Mouse (Mus musculus): ENCODE results near the gene Lsm14b. TPM values are rescaled to one million over a fixed set of nuclear protein-coding genes. Genes with fewer than 3 reads are reported as not detected.

Lsm14b gene
- polyA plus RNA-seq, 1 experiment from 2014 or later, result 3.2 TPM

- Histone ChIP-seq H3K4me3 (ENCODE audit: low read depth, low read length) (no peak overlapping the region), H3K27me3 (replicated peaks; ENCODE audit: control insufficient read depth, insufficient read depth, low read length) (no peaks in the 10 kb centered on the region), H3K9ac (ENCODE audit: low read depth, low read length) (no peak overlapping the region), H3K9me3 (ENCODE audit: control insufficient read depth) (no peaks in the 10 kb centered on the region), H3K4me2 (replicated peaks; ENCODE audit: low read depth) (no peak overlapping the region), H3K4me1 (replicated peaks; ENCODE audit: control insufficient read depth, insufficient read depth, low read length) (no peaks in the 10 kb centered on the region), H3K36me3 (ENCODE audit: control insufficient read depth, insufficient read depth) (peaks cover 74% of the 10 kb centered on the region), H3K27ac (ENCODE audit: low read depth, low read length) (no peak overlapping the region)
- 73% methylated on average over 5 of the region's 5 CpGs for WGBS
- no peak for ATAC-seq
- no peak for TF ChIP-seq CTCF (IDR thresholded peaks at IDR 0.05; ENCODE audit: low read depth)
These were observed 10.0 kb downstream of the Lsm14b start for GRCm38 (mm10) chr2:180034753-180035152.

GRCm38 (mm10) chr2:180040406-180040805 lies 15.6 kb downstream of the Lsm14b start:
- H3K27me3 ChIP-seq (replicated peaks; ENCODE audit: control insufficient read depth, insufficient read depth, low read length), result no peaks in the 10 kb centered on the region
- WGBS, result 44% methylated on average over 6 of the region's 6 CpGs
- peaks cover 37% of the 10 kb centered on the region for H3K36me3 ChIP-seq (ENCODE audit: control insufficient read depth, insufficient read depth)
- H3K9me3 ChIP-seq (ENCODE audit: control insufficient read depth), result no peaks in the 10 kb centered on the region
- peaks cover 5% of the 10 kb centered on the region; the same call in 1 of the 2 replicates for H3K4me1 ChIP-seq (replicated peaks; ENCODE audit: control insufficient read depth, insufficient read depth, low read length)
- H3K9ac ChIP-seq (ENCODE audit: low read depth, low read length), result no peak overlapping the region
- H3K4me2 ChIP-seq (replicated peaks; ENCODE audit: low read depth), result peak overlapping the region; percentile 98; the same call in 1 of the 2 replicates
- TF ChIP-seq CTCF (IDR thresholded peaks at IDR 0.05; ENCODE audit: low read depth), result no peak
- no peak for ATAC-seq
- no peak overlapping the region for H3K4me3 ChIP-seq (ENCODE audit: low read depth, low read length)
- no peak overlapping the region for H3K27ac ChIP-seq (ENCODE audit: low read depth, low read length)

GRCm38 (mm10) chr2:180041577-180042255 lies 16.9 kb downstream of the Lsm14b start:
- under 1% methylated on average over 63 of the region's 66 CpGs for WGBS
- Histone ChIP-seq H3K27me3 (replicated peaks; ENCODE audit: control insufficient read depth, insufficient read depth, low read length) (no peaks in the 10 kb centered on the region), H3K4me2 (replicated peaks; ENCODE audit: low read depth) (peak overlapping the region; percentile 98), H3K4me1 (replicated peaks; ENCODE audit: control insufficient read depth, insufficient read depth, low read length) (peaks cover 5% of the 10 kb centered on the region; the same call in 1 of the 2 replicates), H3K4me3 (ENCODE audit: low read depth, low read length) (peak overlapping the region; percentile 99), H3K27ac (ENCODE audit: low read depth, low read length) (peak overlapping the region; percentile 89), H3K9me3 (ENCODE audit: control insufficient read depth) (no peaks in the 10 kb centered on the region), H3K9ac (ENCODE audit: low read depth, low read length) (peak overlapping the region; percentile 73), H3K36me3 (ENCODE audit: control insufficient read depth, insufficient read depth) (peaks cover 25% of the 10 kb centered on the region)
- no peak for TF ChIP-seq CTCF (IDR thresholded peaks at IDR 0.05; ENCODE audit: low read depth)
- ATAC-seq, result peak; percentile 64

GRCm38 (mm10) chr2:180042256-180042857 lies 17.6 kb downstream of the Lsm14b start, which contains the start of the genes Psma7 and Ss18l1:
Gene Psma7 (minus strand): TSS chr2:180042433.
Gene Ss18l1 (plus strand): TSS chr2:180042509.
- ATAC-seq, result peak; percentile 94
- peak within 1 kb of the TSS; percentile 98 for H3K4me2 ChIP-seq (replicated peaks; ENCODE audit: low read depth)
- TF ChIP-seq CTCF (IDR thresholded peaks at IDR 0.05; ENCODE audit: low read depth), result peak; percentile 52
- H3K36me3 ChIP-seq (ENCODE audit: control insufficient read depth, insufficient read depth), result peaks cover 19% of the 10 kb centered on the region
- H3K27ac ChIP-seq (ENCODE audit: low read depth, low read length), result peak within 1 kb of the TSS; percentile 89
- no peaks in the 10 kb centered on the region for H3K9me3 ChIP-seq (ENCODE audit: control insufficient read depth)
- under 1% methylated on average over 76 of the region's 78 CpGs for WGBS
- peak within 1 kb of the TSS; percentile 99 for H3K4me3 ChIP-seq (ENCODE audit: low read depth, low read length)
- H3K9ac ChIP-seq (ENCODE audit: low read depth, low read length), result peak within 1 kb of the TSS; percentile 73
- H3K4me1 ChIP-seq (replicated peaks; ENCODE audit: control insufficient read depth, insufficient read depth, low read length), result peaks cover 5% of the 10 kb centered on the region; the same call in 1 of the 2 replicates
- H3K27me3 ChIP-seq (replicated peaks; ENCODE audit: control insufficient read depth, insufficient read depth, low read length), result no peaks in the 10 kb centered on the region

GRCm38 (mm10) chr2:180042858-180043515 lies 18.2 kb downstream of the Lsm14b start:
- peak; percentile 28 for ATAC-seq
- H3K4me1 ChIP-seq (replicated peaks; ENCODE audit: control insufficient read depth, insufficient read depth, low read length), result peaks cover 5% of the 10 kb centered on the region; the same call in 1 of the 2 replicates
- under 1% methylated on average over 57 of the region's 66 CpGs for WGBS
- peak overlapping the region; percentile 89 for H3K27ac ChIP-seq (ENCODE audit: low read depth, low read length)
- peak overlapping the region; percentile 99 for H3K4me3 ChIP-seq (ENCODE audit: low read depth, low read length)
- H3K4me2 ChIP-seq (replicated peaks; ENCODE audit: low read depth), result peak overlapping the region; percentile 98
- H3K9me3 ChIP-seq (ENCODE audit: control insufficient read depth), result no peaks in the 10 kb centered on the region
- peak overlapping the region; percentile 73 for H3K9ac ChIP-seq (ENCODE audit: low read depth, low read length)
- H3K36me3 ChIP-seq (ENCODE audit: control insufficient read depth, insufficient read depth), result peaks cover 12% of the 10 kb centered on the region
- H3K27me3 ChIP-seq (replicated peaks; ENCODE audit: control insufficient read depth, insufficient read depth, low read length), result no peaks in the 10 kb centered on the region
- no peak for TF ChIP-seq CTCF (IDR thresholded peaks at IDR 0.05; ENCODE audit: low read depth)

- Histone ChIP-seq H3K9me3 (ENCODE audit: control insufficient read depth) (no peaks in the 10 kb centered on the region), H3K36me3 (ENCODE audit: control insufficient read depth, insufficient read depth) (no peaks in the 10 kb centered on the region), H3K4me1 (replicated peaks; ENCODE audit: control insufficient read depth, insufficient read depth, low read length) (peaks cover 5% of the 10 kb centered on the region; the same call in 1 of the 2 replicates), H3K9ac (ENCODE audit: low read depth, low read length) (no peak overlapping the region), H3K27me3 (replicated peaks; ENCODE audit: control insufficient read depth, insufficient read depth, low read length) (no peaks in the 10 kb centered on the region), H3K4me2 (replicated peaks; ENCODE audit: low read depth) (no peak overlapping the region), H3K4me3 (ENCODE audit: low read depth, low read length) (no peak overlapping the region), H3K27ac (ENCODE audit: low read depth, low read length) (no peak overlapping the region)
- no peak for ATAC-seq
- WGBS, result 41% methylated on average over 4 of the region's 4 CpGs
- TF ChIP-seq CTCF (IDR thresholded peaks at IDR 0.05; ENCODE audit: low read depth), result peak; percentile 82
These were observed 20.5 kb downstream of the Lsm14b start for GRCm38 (mm10) chr2:180045283-180045682.
